In genomic region chr10:61466873-61467272, GRCm38 (mm10) we compare ENCODE assay signal across 8 mouse cellular contexts. TPM values are rescaled to one million over a fixed set of nuclear protein-coding genes. Genes with fewer than 3 reads are reported as not detected.
DNase-seq lines count a peak whose midpoint lies in the region; ATAC-seq and TF ChIP-seq lines count a peak whose summit lies in the region.
"Had no signal": no experiment of that assay in that cellular context is flagged by ENCODE, and none has a peak within 500 bp of the region (broad histone marks: within the 10 kb centered on the region; RNA-seq: fewer than 3 reads in every experiment).

No protein-coding gene starts in this region.

- no peak for ATAC-seq in kidney, postnatal 0 days (replicated peaks; ENCODE audit: low FRiP score, low read depth)
- no peak for ATAC-seq in neural tube, embryonic 11.5 days (ENCODE audit: insufficient read depth, low FRiP score, low TSS enrichment)

- no peaks in the 10 kb centered on the region for H3K4me1 ChIP-seq in kidney, postnatal 0 days (replicated peaks; ENCODE audit: insufficient read depth, low read length)
- H3K4me1 ChIP-seq in neural tube, embryonic 11.5 days (ENCODE audit: control insufficient read depth, insufficient read depth, low read length) = no peaks in the 10 kb centered on the region
- H3K4me1 ChIP-seq: neural tube, embryonic 12.5 days had no signal

- H3K27ac ChIP-seq in kidney, postnatal 0 days = no peak overlapping the region
- H3K27ac ChIP-seq in neural tube, embryonic 11.5 days (ENCODE audit: low read depth, low read length) = no peak overlapping the region
- H3K27ac ChIP-seq: neural tube, embryonic 12.5 days had no signal

- H3K4me2 ChIP-seq in kidney, postnatal 0 days (ENCODE audit: low read length) = no peak overlapping the region
- H3K4me2 ChIP-seq in neural tube, embryonic 11.5 days (ENCODE audit: low read depth) = no peak overlapping the region
- H3K4me2 ChIP-seq: neural tube, embryonic 12.5 days had no signal

- no peaks in the 10 kb centered on the region for H3K27me3 ChIP-seq in kidney, postnatal 0 days (ENCODE audit: insufficient read depth, low read length)
- H3K27me3 ChIP-seq in neural tube, embryonic 11.5 days (ENCODE audit: control insufficient read depth, insufficient read depth, low read length) = no peaks in the 10 kb centered on the region
- H3K27me3 ChIP-seq: neural tube, embryonic 12.5 days had no signal

- H3K9ac ChIP-seq in kidney, postnatal 0 days (ENCODE audit: low read depth, low read length) = no peak overlapping the region
- H3K9ac ChIP-seq in neural tube, embryonic 11.5 days (ENCODE audit: low read length) = no peak overlapping the region
- H3K9ac ChIP-seq: neural tube, embryonic 12.5 days had no signal

- H3K9me3 ChIP-seq in kidney, postnatal 0 days (replicated peaks; ENCODE audit: low read length) = no peaks in the 10 kb centered on the region
- H3K9me3 ChIP-seq in neural tube, embryonic 11.5 days (ENCODE audit: control insufficient read depth, low read length) = no peaks in the 10 kb centered on the region
- H3K9me3 ChIP-seq: neural tube, embryonic 12.5 days had no signal

- 20% methylated on average over 5 of the region's 5 CpGs for WGBS in kidney, postnatal 0 days
- WGBS in neural tube, embryonic 11.5 days = 31% methylated on average over 5 of the region's 5 CpGs

- peak; percentile 33 for DNase-seq in layer of hippocampus, adult 11-12 months (ENCODE audit: low spot score)
- DNase-seq in layer of hippocampus, postnatal 10 days (ENCODE audit: low spot score in 2 of 2) = no peak
- DNase-seq in MN1 (ENCODE audit: low spot score) = peak; percentile 53
- peak; percentile 80 for DNase-seq in embryo, embryonic 10 days (ENCODE audit: low spot score)
- peak; percentile 81 for DNase-seq in kidney, postnatal 0 days (ENCODE audit: low spot score)
- DNase-seq in neural tube, embryonic 11.5 days (ENCODE audit: low spot score) = peak; percentile 64
- DNase-seq in layer of hippocampus, adult 8-10 months (ENCODE audit: low spot score in 2 of 2) = no peak

- no peaks in the 10 kb centered on the region for H3K36me3 ChIP-seq in kidney, postnatal 0 days (ENCODE audit: insufficient read depth, low read length)
- no peaks in the 10 kb centered on the region for H3K36me3 ChIP-seq in neural tube, embryonic 11.5 days (ENCODE audit: control insufficient read depth, insufficient read depth, low read length)
- H3K36me3 ChIP-seq: neural tube, embryonic 12.5 days had no signal

- H3K4me3 ChIP-seq in kidney, postnatal 0 days (replicated peaks; ENCODE audit: low read depth, low read length) = no peak overlapping the region
- H3K4me3 ChIP-seq in neural tube, embryonic 11.5 days (ENCODE audit: low read depth, low read length) = no peak overlapping the region
- H3K4me3 ChIP-seq: neural tube, embryonic 12.5 days had no signal

- peak; percentile 89 for TF ChIP-seq CTCF in kidney, postnatal 0 days (IDR thresholded peaks at IDR 0.05; ENCODE audit: low read depth)

RNA-seq across cellular contexts. Expression of gene Lrrc20, which starts 8.7 kb away (rescaled TPM):
- total RNA-seq in layer of hippocampus, postnatal 10 days (2021) = 10 to 100 TPM; 16.2 to 16.7 TPM
- 5.7 and 6.4 TPM in 2 replicates for polyA plus RNA-seq in kidney, postnatal 0 days (2015; fragmentation: Nextera tagmentation; extraction: Ambion mirVana)
- 10.3 and 12.4 TPM in 2 replicates for polyA plus RNA-seq in neural tube, embryonic 11.5 days (2014; fragmentation: Nextera tagmentation; extraction: Ambion mirVana)
- 10 to 100 TPM; 17.9 to 23.7 (median 22.3) TPM for total RNA-seq in layer of hippocampus, adult 8-10 months (2022)

RNA-seq across cellular contexts. Expression of gene Eif4ebp2, which starts 14.4 kb away (rescaled TPM):
- total RNA-seq in layer of hippocampus, postnatal 10 days (2021) = 10 to 100 TPM; 46.3 to 49.2 TPM
- polyA plus RNA-seq in kidney, postnatal 0 days (2015; fragmentation: Nextera tagmentation; extraction: Ambion mirVana) = 72.2 and 75.0 TPM in 2 replicates
- 27.3 and 34.8 TPM in 2 replicates for polyA plus RNA-seq in neural tube, embryonic 11.5 days (2014; fragmentation: Nextera tagmentation; extraction: Ambion mirVana)
- 10 to 100 TPM; 43.0 to 55.3 (median 48.6) TPM for total RNA-seq in layer of hippocampus, adult 8-10 months (2022)

RNA-seq across cellular contexts. Expression of gene Nodal, which starts 49.1 kb away (rescaled TPM):
- not detected for total RNA-seq in layer of hippocampus, postnatal 10 days (2021)
- 0.36 and 0.45 TPM in 2 replicates for polyA plus RNA-seq in kidney, postnatal 0 days (2015; fragmentation: Nextera tagmentation; extraction: Ambion mirVana)
- polyA plus RNA-seq in neural tube, embryonic 11.5 days (2014; fragmentation: Nextera tagmentation; extraction: Ambion mirVana) = not detected in 2 replicates
- total RNA-seq in layer of hippocampus, adult 8-10 months (2022) = under 1 TPM in 3 of 4 experiments, not detected in 1; 0.22 to 0.30 (median 0.25) TPM
- polyA plus RNA-seq: neural tube, embryonic 12.5 days had no signal

Comparison
In these comparisons a context has a peak if more than half of its experiments do, and no peak if none do; other contexts are left out.
1. DNase-seq: peak in layer of hippocampus, adult 11-12 months (single experiment), MN1 (single experiment), embryo, embryonic 10 days (single experiment), kidney, postnatal 0 days (single experiment) and neural tube, embryonic 11.5 days (single experiment); none in layer of hippocampus, postnatal 10 days (0 of 2) and layer of hippocampus, adult 8-10 months (0 of 2).